Mouse (Mus musculus) cortical plate, adult 2 months (tissue): ENCODE measurements at regions not wholly inside any gene's neighbourhood (a gene's known extent, or its start where the extent isn't known, plus 50 kb on each side); places are given as distances from the start of the nearest gene placed in this dataset.

ENCODE experiments used
- CTCF ChIP-seq: fragments of 200-500 bp; IDR thresholded peaks from 2 replicates; pipeline ENCODE4 v1.5.1; 2011; ENCODE audit warnings: mild to moderate bottlenecking, control low read depth, low read length; ENCODE audit not compliant: insufficient read depth; ENCODE audit errors: extremely low read depth
- POLR2A ChIP-seq: fragments of 200-500 bp; IDR thresholded peaks from 2 replicates; pipeline ENCODE4 v1.6.1; 2011; ENCODE audit warnings: mild to moderate bottlenecking, low read length, control low read depth; ENCODE audit not compliant: insufficient read depth; ENCODE audit errors: extremely low read depth

DNA sequence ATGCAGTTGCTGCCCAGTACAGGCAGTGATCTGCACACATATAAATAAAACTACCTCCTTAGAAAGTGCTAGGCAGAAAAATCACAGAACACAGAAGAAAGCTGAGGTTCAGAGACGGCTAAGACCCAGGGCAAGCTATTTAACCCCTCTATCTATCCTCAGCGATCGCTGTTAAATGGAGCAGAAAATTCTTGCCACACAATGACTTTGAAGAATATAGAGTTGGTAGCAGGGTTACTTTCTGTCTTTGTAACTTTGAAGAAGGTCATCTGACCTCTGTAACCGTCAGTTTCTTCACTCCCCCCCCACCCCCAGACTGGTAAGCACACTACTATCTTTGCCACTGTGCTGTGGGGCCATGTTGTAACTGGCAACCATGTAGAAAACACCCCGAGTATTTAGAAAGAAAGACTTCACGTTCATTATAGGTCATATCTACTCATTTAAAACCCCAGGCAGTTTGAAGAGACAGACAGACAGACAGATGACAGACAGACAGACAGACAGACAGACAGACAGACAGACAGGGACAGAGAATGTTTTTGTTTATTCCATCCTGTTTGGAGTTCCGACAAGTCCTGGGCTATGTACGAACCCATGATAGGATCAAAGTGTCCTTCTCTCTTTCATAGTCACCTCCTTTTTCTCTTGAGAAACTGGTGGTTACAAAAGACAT is 363.9 kb downstream of the Psat1 start:
- no peak for TF ChIP-seq CTCF
- TF ChIP-seq POLR2A = no peak
